Mouse (Mus musculus): ENCODE data around the gene Gpa33. TPM values are rescaled to one million over a fixed set of nuclear protein-coding genes. Genes with fewer than 3 reads are reported as not detected.

Gene Gpa33
- polyA plus RNA-seq, 1 experiment = 49.6 TPM

DNA sequence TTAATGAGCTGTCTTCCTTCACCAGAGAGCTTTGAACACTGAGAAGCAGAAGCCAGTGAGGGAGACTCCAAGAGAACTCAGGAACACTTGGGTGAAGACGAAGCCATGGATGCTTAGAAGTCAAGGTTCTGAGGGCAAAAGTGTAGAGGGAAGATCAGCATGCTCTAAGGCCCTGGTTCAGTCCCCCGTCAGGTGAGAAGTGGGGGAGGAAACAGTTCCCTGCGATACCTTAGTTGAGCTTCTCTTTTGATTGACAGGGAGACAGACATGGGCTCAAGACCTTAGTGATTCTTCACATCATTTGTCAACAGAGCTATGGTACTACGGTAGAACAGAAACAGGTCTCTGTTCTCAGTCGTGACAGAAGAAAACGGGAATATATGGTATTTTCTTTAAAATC, 3.7 kb upstream of the Gpa33 start:
- H3K4me3 ChIP-seq (ENCODE audit: low read depth, low read length) = 0 out of 2 replicates have a peak overlapping the region, but pooled peaks have one; percentile 6
- H3K36me3 ChIP-seq (ENCODE audit: control insufficient read depth, insufficient read depth, low read length, poor library complexity, severe bottlenecking) = peaks cover 5% of the 10 kb centered on the region; the same call in 1 of the 2 replicates
- no peaks in the 10 kb centered on the region for H3K27me3 ChIP-seq (ENCODE audit: control insufficient read depth, insufficient read depth, low read length, poor library complexity, severe bottlenecking)
- no peaks in the 10 kb centered on the region for H3K4me1 ChIP-seq (ENCODE audit: control insufficient read depth, insufficient read depth, low read length)
- peak overlapping the region; percentile 98 for H3K27ac ChIP-seq (ENCODE audit: insufficient read depth, low read length)
- peak overlapping the region; percentile 81 for H3K9ac ChIP-seq (ENCODE audit: low read depth, poor library complexity, severe bottlenecking)
- no peak for TF ChIP-seq EP300 (IDR thresholded peaks at IDR 0.05; ENCODE audit: insufficient read depth, low read depth, low read length)
- no peak for TF ChIP-seq CTCF (IDR thresholded peaks at IDR 0.05; ENCODE audit: low read depth, low read length)
- TF ChIP-seq POLR2A (IDR thresholded peaks at IDR 0.05; ENCODE audit: insufficient read depth, low read length) = no peak
- H3K9me3 ChIP-seq (replicated peaks; ENCODE audit: control insufficient read depth, insufficient read depth, low read length, poor library complexity, severe bottlenecking) = peaks cover 16% of the 10 kb centered on the region

DNA sequence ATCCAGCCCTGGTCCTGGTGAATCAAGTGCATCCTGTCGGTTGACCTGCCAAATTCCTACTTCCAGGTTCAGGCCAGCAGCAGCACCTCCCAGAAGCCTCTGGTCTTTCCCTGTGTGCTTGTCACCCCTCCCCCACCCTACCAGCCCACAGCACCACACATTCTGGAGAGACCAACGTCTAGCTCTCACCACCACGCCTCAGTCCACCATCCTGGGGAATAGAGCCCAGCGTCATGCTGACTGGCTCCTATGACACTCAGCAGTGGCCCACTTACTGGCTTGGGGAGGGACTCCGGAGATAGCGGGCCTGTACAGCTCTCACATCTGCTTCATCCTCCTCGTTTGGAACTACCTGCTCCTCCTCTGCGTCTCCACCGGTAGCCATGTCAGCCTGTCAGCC, 3.2 kb upstream of the Gpa33 start:
- Histone ChIP-seq H3K4me1 (ENCODE audit: control insufficient read depth, insufficient read depth, low read length) (no peaks in the 10 kb centered on the region), H3K9ac (ENCODE audit: low read depth, poor library complexity, severe bottlenecking) (peak overlapping the region; percentile 81), H3K4me3 (ENCODE audit: low read depth, low read length) (peak overlapping the region; percentile 63), H3K9me3 (replicated peaks; ENCODE audit: control insufficient read depth, insufficient read depth, low read length, poor library complexity, severe bottlenecking) (peaks cover 11% of the 10 kb centered on the region), H3K27ac (ENCODE audit: insufficient read depth, low read length) (peak overlapping the region; percentile 98), H3K36me3 (ENCODE audit: control insufficient read depth, insufficient read depth, low read length, poor library complexity, severe bottlenecking) (peaks cover 3% of the 10 kb centered on the region; the same call in 1 of the 2 replicates), H3K27me3 (ENCODE audit: control insufficient read depth, insufficient read depth, low read length, poor library complexity, severe bottlenecking) (no peaks in the 10 kb centered on the region)
- TF ChIP-seq POLR2A (IDR thresholded peaks at IDR 0.05; ENCODE audit: insufficient read depth, low read length) = no peak
- TF ChIP-seq EP300 (IDR thresholded peaks at IDR 0.05; ENCODE audit: insufficient read depth, low read depth, low read length) = peak; percentile 83
- no peak for TF ChIP-seq CTCF (IDR thresholded peaks at IDR 0.05; ENCODE audit: low read depth, low read length)

DNA sequence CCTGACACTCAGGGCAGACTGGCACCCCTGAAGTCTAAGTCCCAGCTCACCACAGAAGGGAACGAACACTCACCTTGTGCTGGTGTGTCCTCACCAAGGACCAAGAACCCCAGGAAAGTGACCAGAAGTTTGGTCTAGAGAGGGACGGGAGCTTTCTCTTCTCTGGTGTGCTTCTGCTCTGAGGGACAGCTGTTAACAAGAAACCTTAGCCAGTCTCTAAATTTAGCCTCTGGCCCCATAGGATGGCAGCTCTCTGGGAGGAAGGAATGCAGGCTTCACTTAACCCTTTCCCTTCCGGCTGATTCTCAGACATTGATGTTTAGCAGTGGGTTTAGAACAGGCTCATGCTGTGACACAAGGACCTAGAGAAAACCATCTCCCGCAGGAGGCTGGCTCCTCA, 2.3 kb upstream of the Gpa33 start, which contains the start of gene Dusp27:
Gene Dusp27 (minus strand): TSS at position 204 of the 400 bp plus-strand sequence.
- Histone ChIP-seq H3K4me1 (ENCODE audit: control insufficient read depth, insufficient read depth, low read length) (peaks cover 3% of the 10 kb centered on the region), H3K36me3 (ENCODE audit: control insufficient read depth, insufficient read depth, low read length, poor library complexity, severe bottlenecking) (no peaks in the 10 kb centered on the region), H3K9ac (ENCODE audit: low read depth, poor library complexity, severe bottlenecking) (peak within 1 kb of the TSS; percentile 81), H3K4me3 (ENCODE audit: low read depth, low read length) (peak within 1 kb of the TSS; percentile 67), H3K27ac (ENCODE audit: insufficient read depth, low read length) (peak within 1 kb of the TSS; percentile 98), H3K9me3 (replicated peaks; ENCODE audit: control insufficient read depth, insufficient read depth, low read length, poor library complexity, severe bottlenecking) (peaks cover 4% of the 10 kb centered on the region), H3K27me3 (ENCODE audit: control insufficient read depth, insufficient read depth, low read length, poor library complexity, severe bottlenecking) (no peaks in the 10 kb centered on the region)
- TF ChIP-seq CTCF (IDR thresholded peaks at IDR 0.05; ENCODE audit: low read depth, low read length) (no peak), POLR2A (IDR thresholded peaks at IDR 0.05; ENCODE audit: insufficient read depth, low read length) (no peak), EP300 (IDR thresholded peaks at IDR 0.05; ENCODE audit: insufficient read depth, low read depth, low read length) (no peak)

DNA sequence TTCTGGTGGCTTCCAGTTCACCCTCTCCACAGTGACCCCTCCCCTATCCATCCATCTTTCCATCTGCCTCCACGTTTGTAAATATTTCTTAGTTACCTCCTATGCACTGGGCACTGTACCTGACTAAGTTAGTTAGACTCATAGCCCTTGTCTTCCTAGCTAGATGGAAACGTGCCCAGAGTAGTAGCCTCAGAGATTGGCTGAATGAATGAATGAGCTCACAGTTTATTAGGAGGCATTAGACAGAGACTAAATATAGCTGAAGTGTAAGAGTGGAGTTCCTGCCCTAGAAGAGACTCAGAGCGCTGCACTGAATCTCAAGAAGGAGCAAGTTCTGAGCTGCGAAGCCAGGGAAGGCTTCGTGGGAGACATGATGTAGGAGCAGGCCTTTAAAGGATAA, 1.5 kb upstream of the Gpa33 start:
- Histone ChIP-seq H3K4me3 (ENCODE audit: low read depth, low read length) (no peak overlapping the region), H3K4me1 (ENCODE audit: control insufficient read depth, insufficient read depth, low read length) (peaks cover 3% of the 10 kb centered on the region), H3K27ac (ENCODE audit: insufficient read depth, low read length) (peak overlapping the region; percentile 98), H3K36me3 (ENCODE audit: control insufficient read depth, insufficient read depth, low read length, poor library complexity, severe bottlenecking) (no peaks in the 10 kb centered on the region), H3K27me3 (ENCODE audit: control insufficient read depth, insufficient read depth, low read length, poor library complexity, severe bottlenecking) (no peaks in the 10 kb centered on the region), H3K9ac (ENCODE audit: low read depth, poor library complexity, severe bottlenecking) (no peak overlapping the region), H3K9me3 (replicated peaks; ENCODE audit: control insufficient read depth, insufficient read depth, low read length, poor library complexity, severe bottlenecking) (peaks cover 4% of the 10 kb centered on the region)
- no peak for TF ChIP-seq EP300 (IDR thresholded peaks at IDR 0.05; ENCODE audit: insufficient read depth, low read depth, low read length)
- no peak for TF ChIP-seq CTCF (IDR thresholded peaks at IDR 0.05; ENCODE audit: low read depth, low read length)
- TF ChIP-seq POLR2A (IDR thresholded peaks at IDR 0.05; ENCODE audit: insufficient read depth, low read length) = no peak

DNA sequence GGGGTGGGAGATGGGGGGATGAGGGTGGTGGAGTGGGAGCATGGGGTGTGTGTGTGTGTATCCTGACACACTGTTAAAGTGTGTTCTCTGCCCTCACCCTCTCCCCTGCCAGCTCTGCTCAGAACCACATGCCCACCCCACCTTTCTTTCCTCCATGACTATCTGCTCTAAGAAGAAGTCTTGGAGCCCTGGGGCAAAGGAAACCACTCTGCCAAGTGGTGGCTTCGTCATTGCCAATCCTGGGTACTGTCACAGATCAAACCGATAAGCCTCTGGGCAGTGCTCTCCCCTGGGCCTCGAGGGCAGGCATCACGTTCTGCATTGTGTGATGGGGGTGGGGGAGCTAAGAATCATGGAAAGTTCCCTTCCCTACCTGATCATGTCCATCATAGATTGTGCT, 2.3 kb downstream of the Gpa33 start:
- Histone ChIP-seq H3K4me3 (ENCODE audit: low read depth, low read length) (no peak overlapping the region; the same call in 1 of the 2 replicates), H3K9me3 (replicated peaks; ENCODE audit: control insufficient read depth, insufficient read depth, low read length, poor library complexity, severe bottlenecking) (peaks cover 4% of the 10 kb centered on the region), H3K9ac (ENCODE audit: low read depth, poor library complexity, severe bottlenecking) (peak overlapping the region; percentile 30), H3K27me3 (ENCODE audit: control insufficient read depth, insufficient read depth, low read length, poor library complexity, severe bottlenecking) (no peaks in the 10 kb centered on the region), H3K36me3 (ENCODE audit: control insufficient read depth, insufficient read depth, low read length, poor library complexity, severe bottlenecking) (no peaks in the 10 kb centered on the region), H3K27ac (ENCODE audit: insufficient read depth, low read length) (peak overlapping the region; percentile 58), H3K4me1 (ENCODE audit: control insufficient read depth, insufficient read depth, low read length) (peaks cover 5% of the 10 kb centered on the region)
- TF ChIP-seq POLR2A (IDR thresholded peaks at IDR 0.05; ENCODE audit: insufficient read depth, low read length) (no peak), EP300 (IDR thresholded peaks at IDR 0.05; ENCODE audit: insufficient read depth, low read depth, low read length) (no peak), CTCF (IDR thresholded peaks at IDR 0.05; ENCODE audit: low read depth, low read length) (no peak)

DNA sequence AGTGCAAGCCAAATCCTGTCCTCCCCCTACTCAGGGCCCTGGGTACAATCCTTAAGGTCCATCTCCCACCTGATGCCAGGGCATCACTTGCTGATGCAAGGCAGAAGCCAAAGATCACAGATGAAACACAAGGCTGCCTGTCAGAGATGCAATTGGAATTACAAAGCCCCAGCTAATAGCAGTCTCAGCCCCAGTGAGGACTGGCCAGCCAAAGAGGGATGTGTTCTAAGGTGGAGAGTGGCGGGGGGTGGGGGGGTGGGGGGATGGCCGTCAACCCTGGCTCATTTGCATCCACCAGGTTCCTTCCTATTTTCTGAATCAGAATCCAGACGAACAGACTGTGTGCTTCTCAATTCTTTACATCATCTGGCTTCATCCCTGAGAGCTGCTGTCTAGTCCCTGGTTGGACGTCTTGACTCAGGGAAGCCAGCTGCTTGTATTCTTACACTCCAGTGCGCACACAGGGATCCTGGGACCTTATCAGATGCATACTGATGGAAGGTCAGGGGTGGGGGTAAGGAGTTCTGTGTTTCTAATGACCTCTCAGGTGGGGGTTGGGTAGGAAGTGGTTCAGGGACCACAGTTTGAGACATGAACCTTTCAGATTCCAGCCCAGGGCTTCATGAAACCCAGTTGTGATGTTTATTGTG, 5.2 kb downstream of the Gpa33 start:
- Histone ChIP-seq H3K27me3 (ENCODE audit: control insufficient read depth, insufficient read depth, low read length, poor library complexity, severe bottlenecking) (no peaks in the 10 kb centered on the region), H3K4me3 (ENCODE audit: low read depth, low read length) (peak overlapping the region; percentile 34; the same call in 1 of the 2 replicates), H3K9ac (ENCODE audit: low read depth, poor library complexity, severe bottlenecking) (peak overlapping the region; percentile 33), H3K27ac (ENCODE audit: insufficient read depth, low read length) (peak overlapping the region; percentile 92), H3K9me3 (replicated peaks; ENCODE audit: control insufficient read depth, insufficient read depth, low read length, poor library complexity, severe bottlenecking) (no peaks in the 10 kb centered on the region), H3K4me1 (ENCODE audit: control insufficient read depth, insufficient read depth, low read length) (peaks cover 16% of the 10 kb centered on the region), H3K36me3 (ENCODE audit: control insufficient read depth, insufficient read depth, low read length, poor library complexity, severe bottlenecking) (no peaks in the 10 kb centered on the region)
- TF ChIP-seq CTCF (IDR thresholded peaks at IDR 0.05; ENCODE audit: low read depth, low read length) (no peak), EP300 (IDR thresholded peaks at IDR 0.05; ENCODE audit: insufficient read depth, low read depth, low read length) (0 out of 2 replicates have a peak, but pooled peaks have one; percentile 46), POLR2A (IDR thresholded peaks at IDR 0.05; ENCODE audit: insufficient read depth, low read length) (no peak)

Measured in ES-Bruce4 (cell line).